Mouse (Mus musculus) heart, embryonic 16.5 days (tissue): ENCODE results near the gene Olfr1057. TPM values are rescaled to one million over a fixed set of nuclear protein-coding genes. Genes with fewer than 3 reads are reported as not detected.

Source experiments
- ATAC-seq: fragments of 200-750 bp; cut with Nextera tagmentation; replicated peaks from 2 replicates; pipeline ENCODE4 v1.8.0; 2017; ENCODE audit warnings: moderate number of reproducible peaks; ENCODE audit not compliant: insufficient read depth, low FRiP score; ENCODE audit errors: extremely low read depth
- H3K27ac ChIP-seq: fragments of 300-500 bp; sonication (generic); 2 replicates; pipeline ENCODE4 v1.5.1; 2014; ENCODE audit warnings: mild to moderate bottlenecking, low read length, control low read depth, moderate library complexity
- H3K27me3 ChIP-seq: fragments of 300-500 bp; sonication (generic); 2 replicates; pipeline ENCODE4 v1.6.1; 2014; ENCODE audit warnings: low read length, mixed read lengths; ENCODE audit not compliant: control insufficient read depth, insufficient read depth
- H3K36me3 ChIP-seq: fragments of 300-500 bp; sonication (generic); 2 replicates; pipeline ENCODE4 v1.6.1; 2014; ENCODE audit not compliant: control insufficient read depth, insufficient read depth
- H3K4me1 ChIP-seq: fragments of 300-500 bp; sonication (generic); 2 replicates; pipeline ENCODE4 v1.6.1; 2014; ENCODE audit warnings: low read length, mixed read lengths; ENCODE audit not compliant: control insufficient read depth, insufficient read depth
- H3K4me2 ChIP-seq: fragments of 300-500 bp; sonication (generic); 2 replicates; pipeline ENCODE4 v1.6.1; 2014; ENCODE audit warnings: low read depth, mild to moderate bottlenecking, control low read depth, low read length
- H3K4me3 ChIP-seq: fragments of 300-500 bp; sonication (generic); 2 replicates; pipeline ENCODE4 v1.5.1; 2014; ENCODE audit warnings: mild to moderate bottlenecking, control low read depth, low read length
- H3K9ac ChIP-seq: fragments of 300-500 bp; sonication (generic); 2 replicates; pipeline ENCODE4 v1.6.1; 2014; ENCODE audit warnings: low read length, control low read depth
- H3K9me3 ChIP-seq: fragments of 300-500 bp; sonication (generic); replicated peaks from 2 replicates; pipeline ENCODE4 v1.6.1; 2016; ENCODE audit warnings: low read length; ENCODE audit not compliant: control insufficient read depth
- WGBS: fragments of 180-500 bp; shearing (Covaris S2); extraction: QIAGEN DNeasy Blood & Tissue Kit; methylation state at CpG from one replicate; pipeline ENCODE4 v1.1.7; 2014; 5-methylcytosine and 5-hydroxymethylcytosine counted together
- polyA plus RNA-seq: library from polyadenylated mRNA; unstranded; fragments of >200 nt; fragmentation: Nextera tagmentation; extraction: Ambion mirVana; gene quantifications from 2 replicates; pipeline ENCODE4 v1.2.1, GENCODE M21; 2015

Gene Olfr1057
- polyA plus RNA-seq, 1 experiment from 2014 or later = not detected

GRCm38 (mm10) chr2:86335333-86335732 is 42.9 kb downstream of the Olfr1057 start, which contains the start of gene Olfr1054:
Gene Olfr1054, minus strand, starts transcription at chr2:86335433.
- Histone ChIP-seq H3K27me3 (no peaks in the 10 kb centered on the region), H3K9ac (no peak within 1 kb of the TSS), H3K4me1 (no peaks in the 10 kb centered on the region), H3K27ac (no peak within 1 kb of the TSS), H3K9me3 (no peaks in the 10 kb centered on the region), H3K4me3 (no peak within 1 kb of the TSS), H3K4me2 (no peak within 1 kb of the TSS), H3K36me3 (no peaks in the 10 kb centered on the region)
- 85% methylated on average over 3 of the region's 3 CpGs for WGBS
- ATAC-seq = no peak

Other genes with a start within 250 kb of the Olfr1057 start
- gene Olfr1039, start 242.5 kb downstream of the Olfr1057 start, polyA plus RNA-seq = not detected in 2 replicates
- not detected in 2 replicates for gene Olfr1040, start 231.7 kb downstream of the Olfr1057 start, polyA plus RNA-seq
- gene Olfr1042, start 216.6 kb downstream of the Olfr1057 start, polyA plus RNA-seq = not detected in 2 replicates
- not detected in 2 replicates for gene Olfr1043, start 210.9 kb downstream of the Olfr1057 start, polyA plus RNA-seq
- not detected in 2 replicates for gene Olfr1044, start 200.6 kb downstream of the Olfr1057 start, polyA plus RNA-seq
- not detected in 2 replicates for gene Olfr52, start 192.7 kb downstream of the Olfr1057 start, polyA plus RNA-seq
- gene Olfr1045, start 175.4 kb downstream of the Olfr1057 start, polyA plus RNA-seq = not detected in 2 replicates
- gene Olfr1046, start 159.1 kb downstream of the Olfr1057 start, polyA plus RNA-seq = not detected in 2 replicates
- not detected in 2 replicates for gene Olfr1047, start 147.0 kb downstream of the Olfr1057 start, polyA plus RNA-seq
- not detected in 2 replicates for gene Olfr1048, start 138.1 kb downstream of the Olfr1057 start, polyA plus RNA-seq
- gene Olfr1049, start 120.1 kb downstream of the Olfr1057 start, polyA plus RNA-seq = not detected in 2 replicates
- not detected in 2 replicates for gene Olfr1051, start 99.3 kb downstream of the Olfr1057 start, polyA plus RNA-seq
- not detected in 2 replicates for gene Olfr1052, start 85.9 kb downstream of the Olfr1057 start, polyA plus RNA-seq
- gene Olfr1053, start 63.1 kb downstream of the Olfr1057 start, polyA plus RNA-seq = not detected in 2 replicates
- not detected in 2 replicates for gene Olfr1054, start 43.0 kb downstream of the Olfr1057 start, polyA plus RNA-seq
- not detected in 2 replicates for gene Olfr1055, start 28.1 kb downstream of the Olfr1057 start, polyA plus RNA-seq
- not detected in 2 replicates for gene Olfr1056, start 15.9 kb downstream of the Olfr1057 start, polyA plus RNA-seq
- not detected in 2 replicates for gene Olfr1058, start 10.2 kb upstream of the Olfr1057 start, polyA plus RNA-seq
- gene Olfr1061, start 35.7 kb upstream of the Olfr1057 start, polyA plus RNA-seq = not detected in 2 replicates
- gene Olfr1062, start 48.4 kb upstream of the Olfr1057 start, polyA plus RNA-seq = not detected in 2 replicates
- gene Olfr1065, start 72.2 kb upstream of the Olfr1057 start, polyA plus RNA-seq = not detected in 2 replicates
- not detected in 2 replicates for gene Olfr1066, start 77.9 kb upstream of the Olfr1057 start, polyA plus RNA-seq
- gene Olfr228, start 109.0 kb upstream of the Olfr1057 start, polyA plus RNA-seq = not detected in 2 replicates
- gene Olfr1076, start 130.1 kb upstream of the Olfr1057 start, polyA plus RNA-seq = not detected in 2 replicates
- gene Olfr1079, start 164.1 kb upstream of the Olfr1057 start, polyA plus RNA-seq = not detected in 2 replicates
- not detected in 2 replicates for gene Olfr1080, start 179.8 kb upstream of the Olfr1057 start, polyA plus RNA-seq
- gene Olfr1082, start 220.6 kb upstream of the Olfr1057 start, polyA plus RNA-seq = not detected in 2 replicates